Mouse (Mus musculus): ENCODE measurements around the gene Cox19. TPM values are rescaled to one million over a fixed set of nuclear protein-coding genes. Genes with fewer than 3 reads are reported as not detected.

Cox19 gene
- polyA plus RNA-seq, 1 experiment: 87.4 TPM

DNA sequence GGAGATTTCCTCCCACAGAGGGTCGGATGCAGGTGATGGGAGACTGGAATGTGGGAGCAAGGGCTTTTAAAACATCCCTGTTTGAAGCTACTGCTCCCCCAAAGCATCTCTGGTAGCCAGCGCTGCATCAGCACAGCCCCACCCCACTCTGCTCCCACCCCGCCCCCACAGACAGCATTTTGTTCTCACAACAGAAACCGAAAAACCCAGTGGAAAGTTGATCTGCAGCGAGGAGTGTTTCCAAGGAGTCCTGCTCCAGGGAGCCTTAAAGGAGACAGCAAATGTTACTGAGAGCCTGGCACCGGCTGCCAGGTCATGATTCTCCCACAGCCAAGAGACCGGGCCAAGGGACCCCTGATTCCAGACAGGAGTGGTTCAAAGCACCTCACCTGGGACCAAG is 20.5 kb downstream of the Cox19 start:
- Histone ChIP-seq H3K27me3 (ENCODE audit: control insufficient read depth, insufficient read depth, low read length) (no peaks in the 10 kb centered on the region), H3K4me1 (ENCODE audit: control insufficient read depth, insufficient read depth, low read length) (peaks cover 17% of the 10 kb centered on the region), H3K27ac (ENCODE audit: insufficient read depth, low read length) (no peak overlapping the region), H3K4me3 (replicated peaks; ENCODE audit: insufficient read depth, low read depth, low read length) (no peak overlapping the region)
- TF ChIP-seq CTCF (IDR thresholded peaks at IDR 0.05; ENCODE audit: borderline replicate concordance, insufficient read depth, low read depth, low read length) (no peak), POLR2A (IDR thresholded peaks at IDR 0.05; ENCODE audit: borderline replicate concordance, insufficient read depth, low read length) (no peak)
- 65% methylated on average over 7 of the region's 7 CpGs for WGBS
- no peak for DNase-seq

DNA sequence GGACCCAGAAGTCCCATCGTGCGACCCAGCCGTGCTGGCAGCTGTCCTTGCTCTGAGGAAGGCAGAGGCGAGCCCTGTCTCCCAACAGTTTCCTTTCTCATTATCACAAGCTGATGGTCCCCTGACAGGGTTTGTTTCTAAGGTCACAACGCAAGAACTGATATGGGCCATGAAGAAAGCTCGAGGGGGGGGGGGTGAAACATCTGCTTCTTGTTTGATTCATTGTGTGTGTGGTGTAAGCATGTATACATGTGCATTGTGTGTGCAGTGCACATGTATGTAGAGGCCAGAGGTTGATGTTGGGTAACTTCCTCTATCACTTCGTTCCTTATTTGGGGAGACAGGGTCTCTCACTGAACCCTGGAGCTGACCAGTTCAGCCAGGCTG is 23.6 kb downstream of the Cox19 start:
- TF ChIP-seq POLR2A (IDR thresholded peaks at IDR 0.05; ENCODE audit: borderline replicate concordance, insufficient read depth, low read length): no peak
- no peak for TF ChIP-seq CTCF (IDR thresholded peaks at IDR 0.05; ENCODE audit: borderline replicate concordance, insufficient read depth, low read depth, low read length)
- Histone ChIP-seq H3K4me3 (replicated peaks; ENCODE audit: insufficient read depth, low read depth, low read length) (no peak overlapping the region), H3K27ac (ENCODE audit: insufficient read depth, low read length) (no peak overlapping the region), H3K4me1 (ENCODE audit: control insufficient read depth, insufficient read depth, low read length) (peaks cover 24% of the 10 kb centered on the region), H3K27me3 (ENCODE audit: control insufficient read depth, insufficient read depth, low read length) (no peaks in the 10 kb centered on the region)
- WGBS: 76% methylated on average over 7 of the region's 7 CpGs
- no peak for DNase-seq

DNA sequence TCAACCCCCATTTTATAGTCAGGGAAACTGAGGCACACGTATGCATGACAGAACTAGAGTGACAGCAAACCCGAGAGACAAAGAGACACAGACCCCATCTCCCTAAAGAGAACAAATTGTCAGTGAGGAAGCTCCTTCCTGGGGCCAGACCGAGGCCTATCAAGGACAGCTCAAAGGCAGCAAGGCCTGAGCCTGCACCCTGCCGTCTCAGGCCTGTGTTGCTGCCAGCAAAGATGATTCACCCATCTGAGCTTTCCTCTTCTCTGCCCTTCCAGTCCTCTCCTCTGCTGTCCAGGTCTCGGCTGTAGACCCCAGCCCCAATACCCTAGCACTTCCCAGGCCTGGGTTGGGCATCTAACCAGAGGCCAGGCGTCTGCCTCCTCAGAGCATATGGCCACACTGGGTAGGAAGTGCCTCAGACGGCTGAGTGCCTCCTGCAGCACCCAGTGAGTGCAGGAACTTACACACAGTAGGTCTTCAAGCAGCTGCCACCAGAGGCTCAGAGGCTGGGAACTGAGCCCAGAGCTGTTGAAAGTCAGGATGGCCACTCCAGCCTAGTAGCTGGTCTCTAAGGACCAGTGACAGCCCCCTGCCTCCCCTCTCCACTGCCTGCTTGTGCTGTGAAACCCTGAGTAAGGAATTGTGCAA is 24.1 kb downstream of the Cox19 start:
- H3K4me1 ChIP-seq (ENCODE audit: control insufficient read depth, insufficient read depth, low read length): peaks cover 24% of the 10 kb centered on the region
- DNase-seq: no peak
- 45% methylated on average over 7 of the region's 7 CpGs for WGBS

GRCm38 (mm10) chr5:139326111-139326696 is 25.0 kb downstream of the Cox19 start:
- DNase-seq: peak; percentile 59 to 68
- TF ChIP-seq POLR2A (IDR thresholded peaks at IDR 0.05; ENCODE audit: borderline replicate concordance, insufficient read depth, low read length): no peak
- peak; percentile 41 for TF ChIP-seq CTCF (IDR thresholded peaks at IDR 0.05; ENCODE audit: borderline replicate concordance, insufficient read depth, low read depth, low read length)
- 11% methylated on average over 13 of the region's 13 CpGs for WGBS
- Histone ChIP-seq H3K4me1 (ENCODE audit: control insufficient read depth, insufficient read depth, low read length) (peaks cover 24% of the 10 kb centered on the region), H3K27ac (ENCODE audit: insufficient read depth, low read length) (peak overlapping the region; percentile 57), H3K27me3 (ENCODE audit: control insufficient read depth, insufficient read depth, low read length) (no peaks in the 10 kb centered on the region), H3K4me3 (replicated peaks; ENCODE audit: insufficient read depth, low read depth, low read length) (no peak overlapping the region)

More for the DNA sequence above, 24.1 kb downstream of the Cox19 start:
- Histone ChIP-seq H3K27ac (ENCODE audit: insufficient read depth, low read length) (peak overlapping the region; percentile 57; the same call in 1 of the 2 replicates), H3K27me3 (ENCODE audit: control insufficient read depth, insufficient read depth, low read length) (no peaks in the 10 kb centered on the region), H3K4me3 (replicated peaks; ENCODE audit: insufficient read depth, low read depth, low read length) (no peak overlapping the region)
- TF ChIP-seq CTCF (IDR thresholded peaks at IDR 0.05; ENCODE audit: borderline replicate concordance, insufficient read depth, low read depth, low read length): no peak
- TF ChIP-seq POLR2A (IDR thresholded peaks at IDR 0.05; ENCODE audit: borderline replicate concordance, insufficient read depth, low read length): no peak

DNA sequence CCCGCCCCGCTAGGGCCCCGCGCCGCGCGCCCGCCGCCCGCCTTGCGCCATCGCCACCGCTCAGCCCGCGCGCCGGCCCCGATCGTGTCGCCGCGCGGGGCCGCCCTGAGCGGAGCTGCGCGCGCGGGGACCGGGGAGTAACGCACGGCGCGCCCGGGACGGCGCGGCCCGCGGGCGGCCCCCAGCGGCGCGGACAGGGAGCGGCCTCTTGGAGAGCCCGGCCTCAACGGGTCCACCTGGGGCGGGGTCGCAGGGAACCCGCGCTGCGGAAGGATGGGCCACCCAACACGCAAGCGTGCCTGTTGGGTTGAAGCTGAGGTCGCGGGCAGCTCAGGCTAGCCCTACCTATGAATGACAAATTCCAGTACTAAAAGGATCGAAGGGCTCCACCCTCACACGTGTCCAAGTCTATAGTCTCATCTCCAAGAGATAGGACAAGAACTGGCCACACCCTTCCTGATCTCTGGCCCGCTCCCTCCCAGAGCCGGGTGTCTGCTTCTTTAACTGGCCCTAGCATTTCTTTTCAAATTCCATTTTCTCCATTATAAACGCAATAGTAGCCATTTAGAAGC is 25.7 kb downstream of the Cox19 start, which contains the start of gene Adap1:
Gene Adap1 (minus strand): TSS at position 228 of the 572 bp plus-strand sequence.
- Histone ChIP-seq H3K27me3 (ENCODE audit: control insufficient read depth, insufficient read depth, low read length) (no peaks in the 10 kb centered on the region), H3K4me3 (replicated peaks; ENCODE audit: insufficient read depth, low read depth, low read length) (peak within 1 kb of the TSS; percentile 65), H3K27ac (ENCODE audit: insufficient read depth, low read length) (peak within 1 kb of the TSS; percentile 57), H3K4me1 (ENCODE audit: control insufficient read depth, insufficient read depth, low read length) (peaks cover 26% of the 10 kb centered on the region)
- TF ChIP-seq POLR2A (IDR thresholded peaks at IDR 0.05; ENCODE audit: borderline replicate concordance, insufficient read depth, low read length) (peak; percentile 34; the same call in 1 of the 2 replicates), CTCF (IDR thresholded peaks at IDR 0.05; ENCODE audit: borderline replicate concordance, insufficient read depth, low read depth, low read length) (no peak; the same call in 1 of the 2 replicates)
- 1% methylated on average over 60 of the region's 61 CpGs for WGBS
- peak; percentile 78 to 80 for DNase-seq

DNA sequence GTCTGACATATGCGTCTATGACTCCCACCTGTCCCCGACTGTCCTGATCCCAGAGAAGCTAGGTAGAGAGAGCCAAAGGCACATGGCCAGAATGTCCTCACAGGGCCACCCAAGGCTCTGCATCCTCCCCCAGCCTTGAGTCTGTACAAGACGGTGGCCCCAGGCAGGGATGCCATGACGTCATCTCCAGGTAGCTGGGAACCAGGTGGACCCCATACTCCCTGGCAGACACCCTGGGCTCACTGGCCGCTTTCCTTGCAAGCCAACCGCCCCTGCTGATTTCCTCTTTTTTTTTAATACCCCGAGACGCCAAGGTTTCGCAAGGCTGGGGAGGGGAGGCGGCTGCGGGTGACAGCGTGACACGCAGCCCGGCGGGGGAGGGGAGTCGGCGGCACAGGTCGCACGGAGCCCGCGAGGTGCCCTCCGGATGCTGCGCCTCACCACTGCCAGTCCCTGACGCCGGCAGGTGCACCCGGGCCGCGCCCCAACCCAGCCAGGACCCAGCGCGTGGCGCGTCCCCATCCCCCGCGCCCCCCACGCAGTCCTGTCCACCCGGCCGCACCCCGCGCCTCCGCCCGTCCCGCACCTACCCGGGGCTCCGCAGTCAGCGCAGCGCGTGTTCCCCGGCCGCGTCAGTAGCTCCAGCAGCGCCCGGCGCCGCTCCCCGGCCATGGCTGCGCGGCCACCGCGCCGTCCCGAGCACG is 26.4 kb downstream of the Cox19 start:
- Histone ChIP-seq H3K4me1 (ENCODE audit: control insufficient read depth, insufficient read depth, low read length) (peaks cover 30% of the 10 kb centered on the region), H3K27ac (ENCODE audit: insufficient read depth, low read length) (peak overlapping the region; percentile 57), H3K4me3 (replicated peaks; ENCODE audit: insufficient read depth, low read depth, low read length) (peak overlapping the region; percentile 65), H3K27me3 (ENCODE audit: control insufficient read depth, insufficient read depth, low read length) (no peaks in the 10 kb centered on the region)
- peak; percentile 87 to 88 for DNase-seq
- no peak for TF ChIP-seq POLR2A (IDR thresholded peaks at IDR 0.05; ENCODE audit: borderline replicate concordance, insufficient read depth, low read length)
- TF ChIP-seq CTCF (IDR thresholded peaks at IDR 0.05; ENCODE audit: borderline replicate concordance, insufficient read depth, low read depth, low read length): no peak
- WGBS: 1% methylated on average over 61 of the region's 62 CpGs

GRCm38 (mm10) chr5:139324045-139324491 is 27.1 kb downstream of the Cox19 start:
- no peaks in the 10 kb centered on the region for H3K27me3 ChIP-seq (ENCODE audit: control insufficient read depth, insufficient read depth, low read length)
- peak overlapping the region; percentile 57 for H3K27ac ChIP-seq (ENCODE audit: insufficient read depth, low read length)
- peak overlapping the region; percentile 65 for H3K4me3 ChIP-seq (replicated peaks; ENCODE audit: insufficient read depth, low read depth, low read length)
- 4% methylated on average over 5 of the region's 5 CpGs for WGBS
- H3K4me1 ChIP-seq (ENCODE audit: control insufficient read depth, insufficient read depth, low read length): peaks cover 34% of the 10 kb centered on the region
- TF ChIP-seq CTCF (IDR thresholded peaks at IDR 0.05; ENCODE audit: borderline replicate concordance, insufficient read depth, low read depth, low read length): 0 out of 2 replicates have a peak, but pooled peaks have one; percentile 16
- TF ChIP-seq POLR2A (IDR thresholded peaks at IDR 0.05; ENCODE audit: borderline replicate concordance, insufficient read depth, low read length): no peak
- peak; percentile 65 to 72 for DNase-seq
